Mouse (Mus musculus) gastrocnemius, postnatal 10 days (tissue): ENCODE results near the gene Tenm2. TPM values are rescaled to one million over a fixed set of nuclear protein-coding genes. Genes with fewer than 3 reads are reported as not detected.
A peak's percentile ranks its signal among the peaks of the same experiment; 100 is the strongest.

Source experiments
- DNase-seq: peaks from one replicate; pipeline ENCODE4 v3.0.0; 2021; ENCODE audit warnings: mixed read lengths
- total RNA-seq, 2 experiments: library from RNA; stranded (reverse); gene quantifications; 2 replicates each; pipeline ENCODE4 v1.2.3; 2021

Gene Tenm2
- total RNA-seq, 2 experiments from 2014 or later = 0.96 to 2.1 TPM

GRCm38 (mm10) chr11:37079403-37079802, 156.4 kb downstream of the Tenm2 start:
- no peak for DNase-seq

GRCm38 (mm10) chr11:37076989-37077598, 158.7 kb downstream of the Tenm2 start:
- DNase-seq = no peak

- DNase-seq = no peak
These were observed 160.4 kb downstream of the Tenm2 start for GRCm38 (mm10) chr11:37075349-37075748.

GRCm38 (mm10) chr11:37065459-37065858, 170.3 kb downstream of the Tenm2 start:
- no peak for DNase-seq

- peak; percentile 22 for DNase-seq
These were observed 189.1 kb downstream of the Tenm2 start for GRCm38 (mm10) chr11:37046671-37047070.

- no peak for DNase-seq
These were observed 194.5 kb downstream of the Tenm2 start for GRCm38 (mm10) chr11:37041259-37041658.

- DNase-seq = no peak
These were observed 196.5 kb downstream of the Tenm2 start for GRCm38 (mm10) chr11:37039283-37039682.

GRCm38 (mm10) chr11:37031305-37032055, 204.3 kb downstream of the Tenm2 start:
- DNase-seq = no peak

GRCm38 (mm10) chr11:37011900-37012299, 223.9 kb downstream of the Tenm2 start:
- DNase-seq = no peak

- no peak for DNase-seq
These were observed 226.5 kb downstream of the Tenm2 start for GRCm38 (mm10) chr11:37009243-37009642.

- no peak for DNase-seq
These were observed 238.1 kb downstream of the Tenm2 start for GRCm38 (mm10) chr11:36997668-36998067.

GRCm38 (mm10) chr11:36990895-36991294, 244.9 kb downstream of the Tenm2 start:
- DNase-seq = peak; percentile 3

GRCm38 (mm10) chr11:36988776-36989565, 246.8 kb downstream of the Tenm2 start:
- no peak for DNase-seq

GRCm38 (mm10) chr11:36974142-36974541, 261.6 kb downstream of the Tenm2 start:
- DNase-seq = no peak

- DNase-seq = no peak
These were observed 277.7 kb downstream of the Tenm2 start for GRCm38 (mm10) chr11:36958102-36958501.

- DNase-seq = no peak
These were observed 294.3 kb downstream of the Tenm2 start for GRCm38 (mm10) chr11:36941429-36941828.

- no peak for DNase-seq
These were observed 295.1 kb downstream of the Tenm2 start for GRCm38 (mm10) chr11:36940557-36941110.

- DNase-seq = no peak
These were observed 305.9 kb downstream of the Tenm2 start for GRCm38 (mm10) chr11:36929817-36930216.

GRCm38 (mm10) chr11:36926705-36927406, 308.9 kb downstream of the Tenm2 start:
- DNase-seq = no peak

- no peak for DNase-seq
These were observed 316.5 kb downstream of the Tenm2 start for GRCm38 (mm10) chr11:36919301-36919700.

GRCm38 (mm10) chr11:36911406-36911805, 324.4 kb downstream of the Tenm2 start:
- DNase-seq = peak; percentile 13

- no peak for DNase-seq
These were observed 326.7 kb downstream of the Tenm2 start for GRCm38 (mm10) chr11:36909036-36909435.
